Mouse (Mus musculus): ENCODE measurements at regions not wholly inside any gene's neighbourhood (a gene's known extent, or its start where the extent isn't known, plus 50 kb on each side); places are given as distances from the start of the nearest gene placed in this dataset.
"Not testable (repeated sequence)": the region's sequence is repeated elsewhere in the genome, so short reads cannot be mapped to it uniquely, and the experiment has no call there.

DNA sequence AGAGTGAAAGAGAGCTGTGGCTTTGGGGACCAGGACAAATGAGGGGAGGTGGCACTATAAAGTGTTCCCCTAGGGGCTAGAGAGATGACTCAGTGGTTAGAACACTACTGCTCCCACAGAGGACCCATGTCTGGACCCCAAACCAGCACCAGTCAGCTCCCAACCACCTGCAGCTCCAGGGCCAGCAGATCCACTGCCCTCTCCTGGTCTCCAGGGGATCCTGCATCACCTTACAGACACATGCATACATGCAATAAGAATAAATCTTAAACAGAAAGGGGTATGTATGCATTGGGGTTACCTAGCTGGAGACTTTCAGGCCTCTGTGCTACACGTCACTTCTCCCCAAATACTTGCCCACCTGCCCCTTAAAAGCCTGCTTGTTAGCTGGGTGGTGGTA is 93.8 kb upstream of the Zfp706 start:
- no peak for DNase-seq (ENCODE audit: low spot score)

DNA sequence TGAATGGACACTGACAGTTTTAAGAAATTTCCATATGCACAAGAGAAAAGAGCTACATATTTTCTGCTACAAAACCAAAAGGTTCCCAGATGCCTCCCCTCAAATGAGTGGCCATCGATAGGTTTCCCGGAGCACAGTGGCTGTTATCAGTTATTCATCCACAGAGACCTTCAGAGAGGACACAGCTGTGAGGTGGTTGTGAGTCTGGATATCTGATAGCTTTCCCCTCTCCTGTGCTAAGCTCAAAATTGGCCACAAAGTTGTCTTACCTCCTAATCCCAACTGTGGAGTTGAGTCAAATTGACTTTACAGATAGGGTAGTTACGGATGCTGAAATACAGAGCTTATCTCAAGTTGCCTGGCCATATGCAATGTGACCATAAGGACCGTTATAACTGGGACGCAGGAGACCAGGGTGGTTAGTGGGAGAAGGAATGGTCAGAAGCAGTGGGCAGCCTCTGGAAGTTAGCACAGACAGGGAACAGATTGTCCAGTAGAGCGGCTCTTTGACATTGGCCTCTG is 93.3 kb upstream of the Zfp706 start:
- no peak for DNase-seq (ENCODE audit: low spot score)

DNA sequence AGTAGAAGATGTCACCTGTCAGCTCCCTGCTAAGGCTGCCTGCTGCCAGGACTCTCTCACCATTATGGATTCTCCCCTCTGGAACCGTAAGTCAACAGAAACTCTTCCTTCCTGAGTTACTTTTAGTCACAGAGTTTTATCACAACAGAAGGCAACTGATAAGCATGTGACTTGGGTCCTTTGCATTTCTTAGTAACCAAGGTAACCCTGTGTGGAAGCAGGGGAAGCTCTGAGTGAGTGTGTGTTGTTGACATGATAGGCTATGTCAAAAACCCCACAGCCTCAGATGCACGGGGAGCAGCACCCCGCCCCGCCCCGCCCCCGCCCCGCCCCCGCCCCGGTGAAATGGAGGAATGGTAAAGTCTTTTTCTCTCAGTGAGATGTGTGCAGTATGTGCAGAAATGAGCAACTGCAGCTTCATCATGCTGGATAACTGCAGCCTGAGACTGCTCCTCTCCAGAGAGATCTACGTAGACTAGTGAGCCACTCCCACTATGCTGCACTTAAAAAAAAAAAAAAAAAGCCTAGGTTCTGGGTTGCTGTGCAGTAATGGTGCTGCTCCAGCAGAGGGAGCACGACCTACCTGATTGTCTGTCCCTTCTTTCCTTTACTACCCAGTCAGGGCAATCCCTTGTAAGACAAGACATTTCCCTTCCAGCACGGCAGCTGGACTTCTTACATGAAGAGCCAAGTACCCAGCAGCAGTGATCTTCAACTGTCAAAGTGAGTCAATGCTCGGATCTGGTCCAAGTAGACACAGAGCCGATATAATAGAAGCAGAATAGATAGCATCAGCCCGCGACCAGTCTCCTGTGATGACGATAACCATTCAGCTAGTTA is 92.6 kb upstream of the Zfp706 start:
- peak; percentile 41 for DNase-seq (ENCODE audit: low spot score)

DNA sequence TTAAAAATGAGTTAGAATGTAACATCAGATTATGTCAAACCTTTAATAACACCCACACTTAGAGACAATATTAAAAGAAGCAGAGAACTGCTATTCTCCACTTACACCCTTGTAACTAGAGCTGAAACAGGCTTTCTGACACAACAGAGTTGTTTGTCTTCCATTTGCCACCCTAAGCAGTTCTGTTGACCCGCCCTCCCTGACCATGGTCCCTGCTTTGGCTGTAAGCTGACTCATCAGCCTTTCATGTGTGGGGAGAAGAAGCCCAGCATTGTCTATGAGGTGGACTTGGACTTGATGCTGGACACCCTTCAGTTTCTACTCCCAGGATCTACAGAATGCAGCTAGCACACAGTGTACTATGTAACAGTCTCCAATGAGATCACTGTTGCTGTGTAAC is 91.6 kb upstream of the Zfp706 start:
- no peak for DNase-seq (ENCODE audit: low spot score)

DNA sequence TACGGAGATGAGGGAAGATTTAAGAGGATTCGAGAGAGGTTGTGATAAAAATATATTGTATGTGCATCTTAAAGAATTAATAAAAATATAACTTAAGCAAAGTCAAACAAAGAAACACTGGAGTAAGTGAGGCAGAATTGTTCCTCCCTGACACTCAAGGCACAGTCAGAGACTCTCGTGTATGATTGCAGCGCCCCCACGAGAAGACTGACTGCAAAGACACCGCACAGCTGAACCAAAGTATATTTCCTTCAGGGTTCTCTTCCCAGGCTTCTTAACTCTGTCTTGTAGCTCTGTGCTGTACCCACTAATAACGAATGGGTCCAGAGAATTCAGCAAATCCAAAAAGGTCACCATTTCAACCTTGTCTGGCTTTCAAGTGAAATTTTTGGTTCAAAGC is 89.9 kb upstream of the Zfp706 start:
- no peak for DNase-seq (ENCODE audit: low spot score)

DNA sequence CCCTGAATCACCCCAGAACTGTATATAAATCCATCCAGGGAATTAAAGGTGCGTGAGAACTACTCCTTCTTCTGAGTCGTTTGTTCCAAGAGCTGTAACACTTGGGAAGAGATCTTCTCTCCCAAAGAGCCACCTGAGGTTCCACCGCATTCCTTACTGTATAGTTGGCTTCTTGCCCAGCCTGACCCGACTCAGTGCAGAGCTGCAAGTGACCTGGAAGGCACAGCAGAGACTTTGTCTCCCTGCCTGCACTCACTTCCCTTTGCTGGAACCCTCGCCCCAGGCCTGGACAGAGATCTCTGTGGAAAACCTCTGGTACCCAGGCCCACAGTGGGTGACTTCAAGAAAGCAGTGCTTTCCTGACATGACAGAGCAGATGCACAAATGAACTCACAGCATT is 83.6 kb upstream of the Zfp706 start:
- DNase-seq (ENCODE audit: low spot score): not testable (repeated sequence)

DNA sequence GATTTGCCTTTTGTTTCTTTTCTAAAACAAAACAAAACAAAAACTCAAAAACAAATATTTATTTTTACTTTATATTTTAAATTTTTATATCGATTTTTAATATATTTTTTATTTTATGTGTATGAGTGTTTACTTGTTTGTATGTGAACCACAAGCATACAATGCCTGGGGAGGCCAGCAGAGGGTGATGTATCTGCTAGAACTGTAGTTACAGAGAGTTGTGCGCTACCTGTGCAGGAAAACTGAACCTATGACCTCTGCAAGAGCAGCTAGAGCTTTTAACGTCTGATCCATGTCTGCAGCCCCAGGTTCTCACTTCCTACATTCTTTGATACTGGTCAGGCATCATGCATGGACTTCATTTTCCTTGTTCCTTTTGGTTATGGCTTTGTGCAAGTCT is 76.2 kb upstream of the Zfp706 start:
- no peak for DNase-seq (ENCODE audit: low spot score)

DNA sequence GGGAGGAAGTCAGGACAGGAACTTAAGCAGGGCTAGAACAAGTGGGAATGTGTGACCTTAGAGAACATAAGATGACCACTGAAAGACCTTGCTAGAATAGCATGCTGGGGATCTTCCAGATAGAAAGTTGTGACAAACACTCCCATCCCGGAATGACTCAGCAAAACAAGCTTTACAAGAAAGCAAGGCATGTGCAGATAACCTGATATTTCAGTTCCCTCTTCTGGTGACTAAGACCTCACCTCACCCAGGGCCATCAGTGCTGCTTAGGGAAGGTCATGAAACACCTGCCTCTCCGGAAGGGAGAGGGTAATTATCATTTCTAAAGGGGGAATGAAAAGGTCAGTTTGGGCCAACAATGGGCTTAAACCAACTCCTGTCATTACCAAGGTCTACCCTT is 74.3 kb upstream of the Zfp706 start:
- DNase-seq (ENCODE audit: low spot score): no peak

DNA sequence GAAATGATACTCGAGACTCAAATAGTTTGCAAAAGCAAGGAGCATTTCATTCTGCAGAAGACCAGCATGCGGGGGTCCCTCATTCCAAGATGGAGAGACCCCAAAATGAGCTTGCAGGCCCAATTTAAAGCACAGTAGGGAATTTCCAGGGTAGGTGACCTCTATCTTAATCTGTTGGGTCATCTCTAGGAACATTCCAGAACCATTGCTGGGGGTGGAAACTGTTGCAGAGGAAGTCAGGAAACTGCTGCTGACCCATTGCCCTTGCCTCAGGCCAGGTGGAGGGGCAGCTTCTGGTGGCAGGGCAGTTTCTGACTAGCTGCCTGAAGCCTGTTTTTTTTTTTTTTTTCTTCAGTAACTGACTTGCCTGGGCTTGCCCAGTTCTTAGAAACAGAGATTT is 73.4 kb upstream of the Zfp706 start:
- no peak for DNase-seq (ENCODE audit: low spot score)

DNA sequence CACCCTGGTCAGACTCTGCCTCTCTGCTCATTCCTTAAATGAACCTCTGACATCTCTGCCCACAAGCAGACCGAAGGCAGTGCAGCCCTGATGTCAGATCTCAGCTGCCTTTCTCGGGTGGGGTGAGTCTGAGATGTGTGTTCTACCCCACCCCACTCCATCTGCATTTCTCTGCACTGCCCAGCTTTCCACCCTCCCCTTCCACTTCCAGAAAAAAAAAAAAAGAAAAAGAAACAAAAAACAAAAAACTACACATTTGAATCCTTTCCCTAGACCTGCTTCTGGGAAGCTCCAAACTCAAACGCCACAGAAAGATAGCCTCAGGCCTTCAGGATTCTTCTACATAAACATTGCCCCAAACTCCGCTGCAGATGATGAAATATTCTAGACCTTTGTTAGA is 72.8 kb upstream of the Zfp706 start:
- no peak for DNase-seq (ENCODE audit: low spot score)

DNA sequence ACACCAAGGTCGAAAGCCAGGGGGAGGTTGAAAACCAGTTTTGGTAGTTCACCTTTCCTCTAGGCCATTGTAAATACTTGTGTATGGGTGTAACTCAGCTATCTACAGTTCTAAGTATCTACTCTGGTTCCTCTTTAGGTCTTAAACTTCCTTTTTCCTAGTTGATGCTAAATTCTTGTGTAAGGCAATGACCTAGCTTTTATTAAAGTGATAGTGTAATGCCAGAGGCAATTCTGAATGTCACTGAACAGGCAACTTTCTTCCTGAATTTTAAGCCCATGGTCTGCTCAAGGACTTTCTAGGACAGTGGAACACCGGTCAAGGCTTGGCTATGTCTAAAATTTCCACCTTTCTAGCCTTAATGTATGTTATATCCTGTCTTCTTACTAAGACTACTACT is 66.6 kb upstream of the Zfp706 start:
- DNase-seq (ENCODE audit: low spot score): not testable (repeated sequence)

DNA sequence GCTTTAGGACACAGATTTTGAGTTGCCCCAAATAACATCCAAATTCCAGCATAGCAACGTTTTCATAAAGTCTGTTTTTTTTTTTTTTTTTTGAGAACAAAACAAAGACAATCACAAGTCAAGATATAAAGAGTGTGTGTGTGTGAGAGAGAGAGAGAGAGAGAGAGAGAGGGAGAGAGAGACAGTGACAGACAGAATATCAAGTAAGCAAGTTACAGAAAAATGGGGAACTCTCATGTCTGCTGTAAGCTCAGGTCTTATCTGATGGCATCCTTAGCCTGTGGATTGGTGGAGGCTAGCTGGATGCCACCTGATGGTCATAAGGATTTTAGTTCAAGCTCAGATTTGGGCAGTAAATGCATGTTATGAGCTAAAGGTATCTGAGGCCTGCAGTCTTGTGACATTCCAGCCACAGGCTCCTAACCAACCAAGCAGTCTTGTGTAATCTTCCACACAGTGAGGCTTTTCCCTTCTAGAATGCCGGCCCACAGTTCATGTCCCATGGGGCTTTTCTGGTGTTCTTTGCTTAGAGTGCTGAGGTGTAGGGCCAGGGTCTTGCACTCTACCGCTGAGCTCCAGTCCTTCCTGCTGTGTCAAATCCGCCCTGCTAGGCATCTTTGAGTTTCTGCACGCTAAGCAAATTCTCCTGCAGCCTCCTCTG is 64.8 kb upstream of the Zfp706 start:
- peak; percentile 31 for DNase-seq (ENCODE audit: low spot score)

DNA sequence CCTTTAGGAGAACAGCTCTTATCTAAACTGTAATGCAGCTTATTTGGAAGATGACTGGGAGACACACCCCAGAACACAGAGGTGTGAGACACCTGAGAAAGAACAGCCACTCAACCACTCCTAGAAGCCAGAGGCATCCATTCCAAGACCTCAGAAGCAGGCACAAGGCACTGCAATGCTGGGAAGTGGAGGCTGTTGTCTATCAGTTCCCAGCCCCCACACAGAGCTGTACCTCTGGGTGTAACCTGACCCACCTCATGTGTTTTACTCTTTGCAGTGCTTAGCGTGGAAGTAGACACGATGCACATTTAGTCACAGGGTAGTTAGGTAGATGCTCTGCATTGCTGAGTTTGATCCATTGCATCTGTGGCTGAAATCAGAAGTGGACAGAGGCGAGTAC is 62.6 kb upstream of the Zfp706 start:
- no peak for DNase-seq (ENCODE audit: low spot score)

DNA sequence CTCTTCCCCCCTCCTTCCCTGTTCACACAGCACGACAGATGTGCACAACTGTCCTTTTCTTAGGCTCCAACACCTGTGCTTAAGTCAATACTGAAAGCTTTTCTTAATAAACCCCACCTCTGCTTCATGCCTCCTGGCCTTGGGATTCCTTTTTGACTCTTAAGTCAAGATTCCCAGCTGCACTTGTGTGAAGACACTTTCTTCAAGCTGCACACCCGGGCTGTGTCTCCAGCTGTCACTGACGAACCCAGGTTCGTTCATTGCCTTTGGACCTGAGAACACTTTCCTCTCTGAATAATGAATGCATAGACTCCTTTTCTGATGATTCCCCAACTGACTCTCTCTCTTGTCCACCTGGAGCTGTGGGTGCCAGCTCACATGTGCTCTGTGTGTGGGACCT is 59.8 kb upstream of the Zfp706 start:
- no peak for DNase-seq (ENCODE audit: low spot score)

DNA sequence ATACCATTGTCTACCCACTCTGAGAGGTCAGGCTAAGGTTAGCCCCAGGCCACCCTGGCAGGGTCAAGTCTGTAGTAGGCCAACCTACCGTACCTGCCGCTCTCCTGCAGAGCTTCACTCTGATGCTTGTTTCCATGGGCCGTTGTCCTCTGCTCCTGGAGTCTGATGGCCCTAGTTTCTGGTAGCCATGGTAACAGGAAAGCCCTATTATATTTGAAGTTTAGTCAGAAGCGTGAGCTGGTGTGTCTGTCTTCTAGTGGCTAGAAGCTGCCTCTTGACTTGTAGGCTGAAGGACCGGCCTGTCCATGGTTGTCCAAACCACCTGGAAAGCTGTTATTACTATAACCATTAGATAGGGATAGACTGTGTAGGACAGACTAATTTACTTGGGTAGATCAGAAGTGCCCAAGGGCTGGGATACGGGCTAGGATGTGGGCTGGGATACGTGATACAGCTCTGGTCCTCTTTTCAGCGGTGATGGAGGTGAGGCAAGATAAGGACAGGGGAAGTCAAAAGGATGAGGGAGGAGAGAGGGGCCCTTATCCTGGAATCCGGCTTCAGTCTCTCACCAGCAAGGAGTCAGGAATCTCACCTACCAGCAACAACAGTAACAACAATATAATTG is 58.5 kb upstream of the Zfp706 start:
- DNase-seq (ENCODE audit: low spot score): no peak

DNA sequence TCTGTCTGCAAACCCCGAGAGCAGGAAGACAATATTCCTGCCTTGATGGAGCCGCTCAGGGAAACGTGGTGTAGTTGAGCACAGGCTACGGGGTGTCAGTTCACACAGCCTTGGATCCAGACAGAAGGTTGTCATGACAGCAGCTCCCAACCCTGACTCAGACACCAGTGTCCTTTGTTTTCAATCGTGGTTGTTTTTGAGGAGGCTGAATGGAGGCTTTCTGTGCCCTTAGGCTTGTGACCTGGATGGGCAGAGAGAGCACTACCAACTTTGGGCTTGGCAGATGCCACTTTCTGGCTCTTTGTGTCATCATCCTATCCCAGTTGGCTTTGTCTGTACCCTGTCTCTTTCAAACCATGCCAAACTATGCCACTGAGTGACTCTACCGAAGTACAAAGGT is 57.8 kb upstream of the Zfp706 start:
- DNase-seq (ENCODE audit: low spot score): no peak

DNA sequence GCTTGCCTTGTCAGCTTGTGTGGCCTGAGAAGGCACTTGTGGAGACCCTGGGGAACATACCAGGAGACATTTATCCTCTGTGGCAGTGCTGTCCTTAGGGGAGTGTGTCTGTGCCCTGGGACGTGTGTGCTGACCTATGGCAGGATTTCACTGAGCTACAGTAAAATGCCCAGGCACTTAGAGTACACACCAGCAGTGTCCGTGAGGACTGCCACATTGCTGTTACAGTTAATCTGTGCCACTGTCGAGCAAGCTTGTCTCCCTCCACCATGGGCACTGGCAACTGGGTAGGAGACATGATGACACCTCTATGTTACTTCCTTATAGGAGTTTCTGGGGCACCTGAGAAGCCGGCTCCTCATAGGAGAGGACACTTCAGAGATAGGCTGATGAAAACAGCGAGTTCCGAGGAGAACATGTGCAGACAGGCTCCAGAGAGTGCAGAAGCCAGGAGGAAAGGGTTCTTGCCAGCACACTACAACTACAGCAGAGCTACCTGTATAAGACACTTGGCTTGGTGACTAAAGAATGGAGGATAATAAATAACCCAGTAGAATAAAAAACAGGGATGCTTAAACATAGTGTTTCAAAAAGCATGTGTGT is 56.3 kb upstream of the Zfp706 start:
- DNase-seq (ENCODE audit: low spot score): no peak

DNA sequence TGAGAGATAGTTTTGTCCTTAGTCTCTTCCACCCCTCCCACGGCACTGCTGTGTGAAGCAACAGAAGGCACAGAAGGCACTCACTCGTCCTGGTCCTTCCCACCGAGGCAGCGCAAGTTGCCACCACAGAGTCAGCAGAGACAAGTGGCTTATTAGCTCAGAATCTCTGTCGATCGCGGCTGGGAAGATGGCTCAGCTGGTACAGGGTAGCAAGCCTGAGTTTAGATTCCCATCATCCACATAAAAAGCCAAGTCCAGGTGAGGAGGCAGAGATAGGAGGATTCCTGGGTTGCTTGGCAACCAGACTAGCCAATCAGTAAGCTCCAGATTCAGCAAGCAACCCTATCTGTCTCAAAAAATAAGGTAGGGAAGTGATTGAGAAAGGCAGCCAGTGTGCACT is 55.0 kb upstream of the Zfp706 start:
- no peak for DNase-seq (ENCODE audit: low spot score)

DNA sequence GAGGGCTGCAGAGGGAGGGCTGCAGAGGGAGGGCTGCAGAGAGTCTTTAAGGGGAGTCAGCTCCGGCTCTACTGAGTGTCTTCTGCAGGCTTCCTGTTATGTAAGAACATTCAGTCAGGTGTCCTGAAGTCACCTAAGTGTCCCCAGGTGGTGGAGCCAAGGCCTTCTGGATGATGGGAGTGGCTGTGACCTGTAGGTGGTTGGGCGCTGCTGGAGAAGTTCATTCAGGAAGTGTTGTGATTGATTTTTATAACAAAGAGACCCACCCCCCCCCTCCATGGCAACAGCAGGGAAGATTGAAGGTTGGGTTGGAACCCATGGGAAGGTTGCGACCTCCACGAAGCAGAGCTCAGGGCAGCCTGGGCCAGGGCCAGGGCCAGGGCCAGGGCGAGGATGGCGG is 53.9 kb upstream of the Zfp706 start:
- DNase-seq (ENCODE audit: low spot score): no peak

DNA sequence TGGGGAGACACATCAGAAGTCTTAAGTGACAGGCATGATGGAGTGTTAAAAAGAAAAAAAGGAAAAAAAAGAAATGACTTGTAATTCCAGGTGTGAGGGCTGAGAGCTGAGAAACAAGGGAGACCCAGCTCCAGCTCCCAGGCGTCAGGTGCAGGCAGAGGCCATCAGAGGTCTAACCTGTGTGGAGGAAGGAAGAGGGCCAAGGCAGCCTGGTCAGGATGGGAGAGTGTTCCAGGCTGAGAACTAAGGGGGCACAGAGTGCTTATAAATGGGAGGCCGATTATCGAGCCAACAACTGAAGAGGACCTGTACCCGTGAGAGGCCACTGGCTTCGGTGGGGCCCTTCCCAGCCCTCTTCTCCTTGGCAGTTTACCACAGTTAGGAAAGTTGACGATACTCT is 53.3 kb upstream of the Zfp706 start:
- DNase-seq (ENCODE audit: low spot score): no peak
